Mouse (Mus musculus) C2C12 (cell line): Measurements from ENCODE around the gene Arl15. TPM values are rescaled to one million over a fixed set of nuclear protein-coding genes. Genes with fewer than 3 reads are reported as not detected.

Experiments
- H3K27me3 ChIP-seq: one replicate; pipeline ENCODE4 v1.6.1; 2011; ENCODE audit not compliant: control insufficient read depth, insufficient read depth, insufficient read length
- H3K36me3 ChIP-seq: one replicate; pipeline ENCODE4 v1.6.1; 2011; ENCODE audit not compliant: control insufficient read depth, insufficient read depth
- H3K4me3 ChIP-seq: one replicate; pipeline ENCODE4 v1.5.1; 2011; ENCODE audit warnings: mild to moderate bottlenecking, control low read depth; ENCODE audit not compliant: poor library complexity, insufficient read depth, severe bottlenecking
- H3K79me2 ChIP-seq: one replicate; pipeline ENCODE4 v1.6.1; 2011; ENCODE audit not compliant: control insufficient read depth, insufficient read depth
- H3K79me3 ChIP-seq: one replicate; pipeline ENCODE4 v1.6.1; 2011; ENCODE audit warnings: low read depth, control low read depth
- H3ac ChIP-seq: one replicate; pipeline ENCODE3; 2011; ENCODE audit warnings: low read depth; ENCODE audit not compliant: control insufficient read depth, insufficient read length
- CEBPB ChIP-seq: IDR thresholded peaks from one replicate; pipeline ENCODE4 v1.6.1; 2011; ENCODE audit warnings: low read depth, mild to moderate bottlenecking, control low read depth, moderate library complexity
- CTCF ChIP-seq: IDR thresholded peaks from one replicate; pipeline ENCODE4 v1.5.1; 2011; ENCODE audit not compliant: control insufficient read depth, insufficient read depth, insufficient read length
- FOSL1 ChIP-seq: IDR thresholded peaks from one replicate; pipeline ENCODE4 v1.8.0; 2011; ENCODE audit warnings: mild to moderate bottlenecking, low read length; ENCODE audit not compliant: poor library complexity, insufficient read depth, severe bottlenecking
- MAX ChIP-seq: IDR thresholded peaks from one replicate; pipeline ENCODE4 v1.6.1; 2011; ENCODE audit warnings: mild to moderate bottlenecking, control low read depth
- MYOD1 ChIP-seq: IDR thresholded peaks from one replicate; pipeline ENCODE4 v1.6.1; 2011; ENCODE audit warnings: low read depth; ENCODE audit not compliant: control insufficient read depth, insufficient read length
- MYOG ChIP-seq: IDR thresholded peaks from one replicate; pipeline ENCODE4 v1.6.1; 2011; ENCODE audit not compliant: control insufficient read depth, insufficient read length; ENCODE audit errors: extremely low read depth
- USF1 ChIP-seq: IDR thresholded peaks from one replicate; pipeline ENCODE4 v1.6.1; 2011; ENCODE audit warnings: low read depth, mild to moderate bottlenecking, control low read depth, moderate library complexity
- polyA plus RNA-seq: library from polyadenylated mRNA; unstranded; fragments of >200 nt; fragmentation: generic; extraction: Trizol; gene quantifications from one replicate; pipeline ENCODE4 v1.2.1, GENCODE M21; 2012; ENCODE audit warnings: missing spikeins

The Arl15 gene
- polyA plus RNA-seq, 1 experiment, result 3.5 TPM

DNA sequence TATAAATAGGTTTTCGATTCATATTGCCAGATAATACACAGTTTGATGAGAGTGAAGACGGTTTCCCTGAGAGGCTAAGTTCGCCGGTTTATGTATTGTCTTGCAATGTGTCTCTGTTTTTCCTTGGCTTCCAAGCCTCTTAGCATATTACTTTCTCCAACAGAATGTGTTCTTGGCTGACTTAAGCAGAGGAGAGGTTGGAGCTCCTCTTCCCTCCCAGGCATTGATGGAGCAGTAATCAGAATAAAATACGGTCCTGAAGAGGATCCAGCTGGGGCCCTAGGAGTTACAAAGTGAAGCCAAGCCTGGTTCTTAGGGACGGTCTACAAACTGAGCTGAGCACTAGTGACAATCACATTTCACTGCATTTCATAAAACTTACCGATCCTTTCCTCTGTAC lies 232.4 kb downstream of the Arl15 start:
- Histone ChIP-seq H3K4me3 (no peak overlapping the region), H3K79me2 (no peaks in the 10 kb centered on the region), H3K27me3 (no peaks in the 10 kb centered on the region), H3K79me3 (no peaks in the 10 kb centered on the region), H3K36me3 (no peaks in the 10 kb centered on the region), H3ac (no peak overlapping the region)
- TF ChIP-seq MYOD1 (no peak), MAX (no peak), USF1 (no peak), FOSL1 (no peak), CEBPB (no peak), CTCF (no peak), MYOG (no peak)

DNA sequence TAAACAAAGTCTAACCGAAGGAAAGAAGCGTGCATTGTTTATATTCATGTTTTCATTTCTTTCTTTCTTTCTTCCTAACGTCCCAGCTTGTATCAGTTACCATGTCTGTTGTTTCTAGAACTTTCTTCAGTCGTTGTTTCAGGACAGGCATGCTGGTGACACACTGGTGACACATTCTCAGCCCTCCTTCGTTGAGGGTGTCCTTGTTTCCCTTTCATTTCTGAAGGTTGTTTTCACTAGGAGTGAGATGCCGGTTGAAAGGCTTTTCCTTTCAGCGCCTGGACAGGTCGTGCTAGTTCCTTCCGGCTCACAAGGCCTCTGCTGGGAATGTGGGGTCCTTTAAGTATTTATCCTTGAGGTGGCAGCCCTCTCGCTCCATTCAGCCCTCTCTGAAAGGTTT lies 253.8 kb downstream of the Arl15 start:
- Histone ChIP-seq H3K79me3 (no peaks in the 10 kb centered on the region), H3K4me3 (no peak overlapping the region), H3K79me2 (no peaks in the 10 kb centered on the region), H3ac (no peak overlapping the region), H3K36me3 (no peaks in the 10 kb centered on the region), H3K27me3 (no peaks in the 10 kb centered on the region)
- no peak for TF ChIP-seq MAX
- no peak for TF ChIP-seq MYOD1

GRCm38 (mm10) chr13:114048688-114049087 lies 254.4 kb downstream of the Arl15 start:
- H3K4me3 ChIP-seq, result no peak overlapping the region
- no peak overlapping the region for H3ac ChIP-seq
- H3K36me3 ChIP-seq, result no peaks in the 10 kb centered on the region
- H3K79me3 ChIP-seq, result no peaks in the 10 kb centered on the region
- TF ChIP-seq CEBPB (no peak), FOSL1 (no peak), MYOD1 (no peak), MAX (no peak), USF1 (no peak), MYOG (no peak), CTCF (no peak)
- H3K79me2 ChIP-seq, result no peaks in the 10 kb centered on the region
- H3K27me3 ChIP-seq, result no peaks in the 10 kb centered on the region

GRCm38 (mm10) chr13:114051151-114051850 lies 257.0 kb downstream of the Arl15 start:
- Histone ChIP-seq H3K4me3 (no peak overlapping the region), H3ac (no peak overlapping the region), H3K79me3 (no peaks in the 10 kb centered on the region), H3K27me3 (no peaks in the 10 kb centered on the region), H3K79me2 (no peaks in the 10 kb centered on the region), H3K36me3 (no peaks in the 10 kb centered on the region)
- TF ChIP-seq MAX (no peak), MYOG (no peak)

DNA sequence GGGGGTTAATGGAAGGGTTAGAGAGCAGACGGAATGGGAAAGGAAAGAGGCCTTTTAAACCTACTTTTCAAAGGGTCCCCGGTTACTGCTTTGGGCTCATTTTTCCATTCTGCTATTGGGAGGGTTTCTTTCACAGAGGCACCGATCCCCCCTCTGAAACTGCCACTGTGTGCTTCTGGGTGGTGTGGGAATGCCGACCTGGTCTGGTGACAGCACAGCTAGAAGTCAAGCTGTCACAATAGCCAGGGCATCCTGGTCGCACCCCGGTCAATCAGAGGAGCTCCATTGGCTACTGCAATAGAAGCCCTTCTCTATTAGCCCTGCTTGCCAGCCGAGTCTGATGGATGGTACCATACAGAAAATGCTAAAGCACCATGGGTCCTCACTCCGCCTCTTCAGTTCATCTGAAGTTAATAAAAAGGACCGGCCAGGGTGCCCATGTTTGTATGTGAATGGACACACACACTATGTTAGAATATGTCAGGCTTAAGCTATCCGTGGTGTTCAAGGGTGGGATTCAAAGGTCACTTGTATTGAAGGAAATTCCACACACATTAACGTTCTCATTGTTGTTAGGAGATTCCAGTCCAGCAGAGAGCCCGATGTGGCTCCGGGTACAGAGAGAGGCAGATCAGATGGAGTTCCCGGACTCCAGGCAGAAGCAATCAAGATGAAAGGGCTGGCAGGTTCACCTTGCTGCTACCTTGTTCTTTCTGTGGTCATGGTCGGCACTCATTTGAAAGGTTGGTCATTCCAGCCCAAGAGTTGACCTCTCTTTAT lies 258.3 kb downstream of the Arl15 start:
- H3K4me3 ChIP-seq, result no peak overlapping the region
- H3K79me2 ChIP-seq, result no peaks in the 10 kb centered on the region
- no peaks in the 10 kb centered on the region for H3K79me3 ChIP-seq
- H3K36me3 ChIP-seq, result no peaks in the 10 kb centered on the region
- TF ChIP-seq USF1 (no peak), CEBPB (no peak), FOSL1 (no peak), MYOD1 (no peak), CTCF (no peak), MYOG (no peak), MAX (no peak)
- H3ac ChIP-seq, result no peak overlapping the region
- H3K27me3 ChIP-seq, result no peaks in the 10 kb centered on the region

DNA sequence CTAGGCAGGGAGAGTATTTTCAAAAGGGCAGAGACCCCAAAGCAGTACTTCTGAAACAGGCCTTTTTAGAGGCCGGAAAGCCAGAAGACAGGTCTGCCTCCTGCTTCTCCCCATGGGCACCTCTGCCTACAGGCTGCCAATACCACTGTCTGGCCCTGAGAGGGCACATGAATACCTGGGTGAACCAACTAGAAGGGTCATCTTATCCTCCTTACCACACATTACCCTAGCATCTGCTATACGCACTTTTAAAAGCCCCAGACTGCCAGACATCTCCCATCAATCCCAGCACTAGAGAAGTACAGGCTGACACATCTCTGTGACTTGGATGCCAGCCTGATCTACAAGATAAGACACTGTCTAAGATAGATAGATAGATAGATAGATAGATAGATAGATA lies 259.0 kb downstream of the Arl15 start:
- Histone ChIP-seq H3ac (no peak overlapping the region), H3K4me3 (no peak overlapping the region), H3K27me3 (no peaks in the 10 kb centered on the region), H3K79me3 (no peaks in the 10 kb centered on the region), H3K79me2 (no peaks in the 10 kb centered on the region), H3K36me3 (no peaks in the 10 kb centered on the region)
- TF ChIP-seq MYOG, result no peak
- TF ChIP-seq USF1, result no peak
- TF ChIP-seq CEBPB, result no peak
- no peak for TF ChIP-seq FOSL1
- TF ChIP-seq CTCF, result no peak
- TF ChIP-seq MAX, result no peak
- no peak for TF ChIP-seq MYOD1
